Mouse (Mus musculus): ENCODE measurements at regions not wholly inside any gene's neighbourhood (a gene's known extent, or its start where the extent isn't known, plus 50 kb on each side); places are given as distances from the start of the nearest gene placed in this dataset.

GRCm38 (mm10) chr2:8562948-8563347, 1053.6 kb upstream of the Celf2 start:
- Histone ChIP-seq H3K9me3 (ENCODE audit: control insufficient read depth, low read length) (no peaks in the 10 kb centered on the region), H3K9ac (ENCODE audit: low read length) (no peak overlapping the region), H3K27ac (replicated peaks) (no peak overlapping the region), H3K4me1 (replicated peaks; ENCODE audit: control insufficient read depth, insufficient read depth) (no peaks in the 10 kb centered on the region), H3K36me3 (ENCODE audit: control insufficient read depth, insufficient read depth, low read length) (no peaks in the 10 kb centered on the region), H3K27me3 (ENCODE audit: control insufficient read depth, insufficient read depth, low read length) (no peaks in the 10 kb centered on the region), H3K4me2 (replicated peaks; ENCODE audit: low read depth) (no peak overlapping the region), H3K4me3 (ENCODE audit: low read depth, low read length) (no peak overlapping the region)
- no peak for TF ChIP-seq EP300 (optimal IDR thresholded peaks at IDR 0.05)
- no peak for TF ChIP-seq CTCF (IDR thresholded peaks at IDR 0.05; ENCODE audit: low read depth)
- no peak for DNase-seq (ENCODE audit: low spot score)
- WGBS = 76% methylated on average over 6 of the region's 6 CpGs
- no peak for ATAC-seq (ENCODE audit: low FRiP score, low TSS enrichment)

DNA sequence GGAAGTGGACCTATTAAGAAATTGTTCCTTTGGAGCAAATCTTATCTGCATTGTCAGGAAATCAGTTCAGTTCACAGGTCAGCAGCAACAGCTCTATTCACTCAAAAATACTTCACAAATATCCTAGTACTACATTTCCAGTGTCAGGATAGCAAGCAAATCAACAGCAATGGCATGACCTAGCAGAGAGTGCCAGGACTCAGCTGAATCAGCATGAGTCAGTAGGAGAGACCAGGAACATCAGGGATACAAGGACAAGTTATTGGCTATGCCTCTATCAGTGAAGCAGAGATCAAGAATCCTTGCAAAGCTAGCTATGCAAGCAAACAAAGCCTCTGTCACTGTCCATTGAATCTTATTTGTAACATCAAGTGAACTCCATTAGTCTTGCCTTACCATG, 1036.8 kb upstream of the Celf2 start:
- ATAC-seq (ENCODE audit: low FRiP score, low TSS enrichment) (no peak), DNase-seq (ENCODE audit: low spot score) (no peak)
- no peak for TF ChIP-seq EP300 (optimal IDR thresholded peaks at IDR 0.05)
- no peak for TF ChIP-seq CTCF (IDR thresholded peaks at IDR 0.05; ENCODE audit: low read depth)
- H3K9me3 ChIP-seq (ENCODE audit: control insufficient read depth, low read length) = no peaks in the 10 kb centered on the region
- no peaks in the 10 kb centered on the region for H3K36me3 ChIP-seq (ENCODE audit: control insufficient read depth, insufficient read depth, low read length)
- no peak overlapping the region for H3K27ac ChIP-seq (replicated peaks)
- H3K4me1 ChIP-seq (replicated peaks; ENCODE audit: control insufficient read depth, insufficient read depth) = no peaks in the 10 kb centered on the region
- H3K4me2 ChIP-seq (replicated peaks; ENCODE audit: low read depth) = no peak overlapping the region
- H3K4me3 ChIP-seq (ENCODE audit: low read depth, low read length) = no peak overlapping the region
- no peak overlapping the region for H3K9ac ChIP-seq (ENCODE audit: low read length)
- H3K27me3 ChIP-seq (ENCODE audit: control insufficient read depth, insufficient read depth, low read length) = no peaks in the 10 kb centered on the region

- Histone ChIP-seq H3K9me3 (ENCODE audit: control insufficient read depth, low read length) (no peaks in the 10 kb centered on the region), H3K4me1 (replicated peaks; ENCODE audit: control insufficient read depth, insufficient read depth) (no peaks in the 10 kb centered on the region), H3K27ac (replicated peaks) (no peak overlapping the region), H3K9ac (ENCODE audit: low read length) (no peak overlapping the region), H3K4me2 (replicated peaks; ENCODE audit: low read depth) (no peak overlapping the region), H3K4me3 (ENCODE audit: low read depth, low read length) (no peak overlapping the region), H3K36me3 (ENCODE audit: control insufficient read depth, insufficient read depth, low read length) (no peaks in the 10 kb centered on the region), H3K27me3 (ENCODE audit: control insufficient read depth, insufficient read depth, low read length) (no peaks in the 10 kb centered on the region)
- 8% methylated on average over 1 of the region's 1 CpGs for WGBS
- TF ChIP-seq CTCF (IDR thresholded peaks at IDR 0.05; ENCODE audit: low read depth) (peak; percentile 44), EP300 (optimal IDR thresholded peaks at IDR 0.05) (no peak)
- no peak for ATAC-seq (ENCODE audit: low FRiP score, low TSS enrichment)
- no peak for DNase-seq (ENCODE audit: low spot score)
Observed at GRCm38 (mm10) chr2:8536842-8537241, 1027.5 kb upstream of the Celf2 start.

GRCm38 (mm10) chr2:8498466-8498865, 989.1 kb upstream of the Celf2 start:
- TF ChIP-seq CTCF (IDR thresholded peaks at IDR 0.05; ENCODE audit: low read depth) = no peak
- no peak for TF ChIP-seq EP300 (optimal IDR thresholded peaks at IDR 0.05)
- DNase-seq (ENCODE audit: low spot score) (no peak), ATAC-seq (ENCODE audit: low FRiP score, low TSS enrichment) (no peak)
- H3K4me1 ChIP-seq (replicated peaks; ENCODE audit: control insufficient read depth, insufficient read depth) = no peaks in the 10 kb centered on the region
- no peak overlapping the region for H3K9ac ChIP-seq (ENCODE audit: low read length)
- H3K9me3 ChIP-seq (ENCODE audit: control insufficient read depth, low read length) = no peaks in the 10 kb centered on the region
- no peak overlapping the region for H3K4me2 ChIP-seq (replicated peaks; ENCODE audit: low read depth)
- no peaks in the 10 kb centered on the region for H3K36me3 ChIP-seq (ENCODE audit: control insufficient read depth, insufficient read depth, low read length)
- H3K27ac ChIP-seq (replicated peaks) = no peak overlapping the region
- 35% methylated on average over 1 of the region's 1 CpGs for WGBS
- H3K4me3 ChIP-seq (ENCODE audit: low read depth, low read length) = no peak overlapping the region
- no peaks in the 10 kb centered on the region for H3K27me3 ChIP-seq (ENCODE audit: control insufficient read depth, insufficient read depth, low read length)

GRCm38 (mm10) chr2:8477827-8478528, 968.6 kb upstream of the Celf2 start:
- 64% methylated on average over 6 of the region's 6 CpGs for WGBS
- no peak for DNase-seq (ENCODE audit: low spot score)
- H3K4me3 ChIP-seq (ENCODE audit: low read depth, low read length) = no peak overlapping the region

GRCm38 (mm10) chr2:8470546-8470945, 961.2 kb upstream of the Celf2 start:
- H3K4me3 ChIP-seq (ENCODE audit: low read depth, low read length) = no peak overlapping the region
- ATAC-seq (ENCODE audit: low FRiP score, low TSS enrichment) = no peak
- H3K4me2 ChIP-seq (replicated peaks; ENCODE audit: low read depth) = no peak overlapping the region
- DNase-seq (ENCODE audit: low spot score) = no peak
- no peak overlapping the region for H3K27ac ChIP-seq (replicated peaks)
- H3K9ac ChIP-seq (ENCODE audit: low read length) = no peak overlapping the region
- no peaks in the 10 kb centered on the region for H3K9me3 ChIP-seq (ENCODE audit: control insufficient read depth, low read length)
- H3K27me3 ChIP-seq (ENCODE audit: control insufficient read depth, insufficient read depth, low read length) = no peaks in the 10 kb centered on the region
- no peaks in the 10 kb centered on the region for H3K4me1 ChIP-seq (replicated peaks; ENCODE audit: control insufficient read depth, insufficient read depth)
- TF ChIP-seq CTCF (IDR thresholded peaks at IDR 0.05; ENCODE audit: low read depth) = no peak
- no peak for TF ChIP-seq EP300 (optimal IDR thresholded peaks at IDR 0.05)
- WGBS = 85% methylated on average over 1 of the region's 1 CpGs
- no peaks in the 10 kb centered on the region for H3K36me3 ChIP-seq (ENCODE audit: control insufficient read depth, insufficient read depth, low read length)

More at GRCm38 (mm10) chr2:8477827-8478528, 968.6 kb upstream of the Celf2 start:
- no peaks in the 10 kb centered on the region for H3K4me1 ChIP-seq (replicated peaks; ENCODE audit: control insufficient read depth, insufficient read depth)
- H3K4me2 ChIP-seq (replicated peaks; ENCODE audit: low read depth) = no peak overlapping the region
- no peak for ATAC-seq (ENCODE audit: low FRiP score, low TSS enrichment)
- H3K9ac ChIP-seq (ENCODE audit: low read length) = no peak overlapping the region
- TF ChIP-seq CTCF (IDR thresholded peaks at IDR 0.05; ENCODE audit: low read depth) = no peak
- no peak for TF ChIP-seq EP300 (optimal IDR thresholded peaks at IDR 0.05)
- no peak overlapping the region for H3K27ac ChIP-seq (replicated peaks)
- no peaks in the 10 kb centered on the region for H3K9me3 ChIP-seq (ENCODE audit: control insufficient read depth, low read length)
- no peaks in the 10 kb centered on the region for H3K36me3 ChIP-seq (ENCODE audit: control insufficient read depth, insufficient read depth, low read length)
- H3K27me3 ChIP-seq (ENCODE audit: control insufficient read depth, insufficient read depth, low read length) = no peaks in the 10 kb centered on the region

Data from stomach, postnatal 0 days (tissue).